Comparison of ENCODE assay signal across 15 mouse cellular contexts in genomic region chr19:26666303-26666702, GRCm38 (mm10).
"Had no signal": no experiment of that assay in that cellular context is flagged by ENCODE, and none has a peak within 500 bp of the region (broad histone marks: within the 10 kb centered on the region; RNA-seq: fewer than 3 reads in every experiment).

No protein-coding gene starts in this region.

- H3K9me3 ChIP-seq: limb, embryonic 12.5 days; liver, embryonic 13.5 days; neural tube, embryonic 12.5 days; stomach, embryonic 15.5 days had no signal

- H3K9ac ChIP-seq: limb, embryonic 12.5 days; liver, embryonic 13.5 days; liver, postnatal 0 days; neural tube, embryonic 12.5 days; stomach, embryonic 15.5 days had no signal

- H3K27ac ChIP-seq: kidney, postnatal 0 days; limb, embryonic 12.5 days; liver, embryonic 13.5 days; neural tube, embryonic 12.5 days; stomach, embryonic 15.5 days had no signal

- ATAC-seq: intestine, postnatal 0 days; liver, postnatal 0 days had no signal

- H3K36me3 ChIP-seq: liver, embryonic 13.5 days; neural tube, embryonic 12.5 days; stomach, embryonic 15.5 days had no signal

- H3K4me1 ChIP-seq: limb, embryonic 12.5 days; neural tube, embryonic 12.5 days; stomach, embryonic 15.5 days had no signal

- DNase-seq: kidney, adult 8-10 months; kidney, postnatal 36 days; liver; liver, embryonic 13.5 days; liver, postnatal 0 days; midbrain, embryonic 14.5 days; retina, postnatal 1 day; right cerebral cortex, postnatal 4 days; spleen, adult 18-20 months; thymus, postnatal 36 days had no signal

- H3K27me3 ChIP-seq: limb, embryonic 12.5 days; liver, embryonic 13.5 days; neural tube, embryonic 12.5 days; stomach, embryonic 15.5 days had no signal

- H3K4me3 ChIP-seq: limb, embryonic 12.5 days; liver, embryonic 13.5 days; neural tube, embryonic 12.5 days; stomach, embryonic 15.5 days had no signal
